In genomic region chr19:21271741-21272654, GRCm38 (mm10) we compare ENCODE assay signal across 8 mouse cellular contexts. TPM values are rescaled to one million over a fixed set of nuclear protein-coding genes. Genes with fewer than 3 reads are reported as not detected.
A peak's percentile ranks its signal among the peaks of the same experiment; 100 is the strongest.
DNase-seq lines count a peak whose midpoint lies in the region; ATAC-seq lines count a peak whose summit lies in the region.

Gene Zfand5 (plus strand): TSS chr19:21272278.

- ATAC-seq in hindbrain, embryonic 15.5 days (ENCODE audit: low FRiP score, low read depth) = peak; percentile 96

- peaks cover 3% of the 10 kb centered on the region for H3K36me3 ChIP-seq in hindbrain, embryonic 15.5 days

- peaks cover 27% of the 10 kb centered on the region for H3K4me1 ChIP-seq in hindbrain, embryonic 15.5 days (replicated peaks)

- peak within 1 kb of the TSS; percentile 98 for H3K27ac ChIP-seq in hindbrain, embryonic 15.5 days (replicated peaks)

- WGBS in hindbrain, embryonic 15.5 days = under 1% methylated on average over 113 of the region's 118 CpGs

- H3K27me3 ChIP-seq in hindbrain, embryonic 15.5 days = no peaks in the 10 kb centered on the region

- H3K9ac ChIP-seq in hindbrain, embryonic 15.5 days = peak within 1 kb of the TSS; percentile 99

- H3K9me3 ChIP-seq in hindbrain, embryonic 15.5 days = no peaks in the 10 kb centered on the region

- H3K4me2 ChIP-seq in hindbrain, embryonic 15.5 days = peak within 1 kb of the TSS; percentile 78

- DNase-seq in R1 (ENCODE audit: low read depth, low spot score) = peak; percentile 89
- DNase-seq in cerebellum, postnatal 25 days = peak; percentile 100
- DNase-seq in frontal cortex, postnatal 36 days (ENCODE audit: low spot score in 2 of 2) = peak; percentile 96 to 99
- DNase-seq in left cerebral cortex, adult 11 months (ENCODE audit: low spot score) = peak; percentile 98
- DNase-seq in lung, postnatal 4 days = peak; percentile 99 to 100
- DNase-seq in retina, postnatal 7 days (ENCODE audit: low read depth, low spot score) = peak; percentile 95
- DNase-seq in urinary bladder, adult 2 months (ENCODE audit: low spot score) = peak; percentile 99

- peak within 1 kb of the TSS; percentile 81 for H3K4me3 ChIP-seq in hindbrain, embryonic 15.5 days

RNA-seq across cellular contexts. Expression of gene Zfand5, which starts in this region (rescaled TPM):
- polyA plus RNA-seq in hindbrain, embryonic 15.5 days (2015; fragmentation: Nextera tagmentation; extraction: Ambion mirVana) = 170 TPM in 2 replicates
- 85.7 and 95.0 TPM in 2 replicates for polyA plus RNA-seq in urinary bladder, adult 2 months (2012; rRNA removed)

Comparison
In these comparisons a context has a peak if more than half of its experiments do, and no peak if none do; other contexts are left out.
1. Peak in every context shown above with its lines: DNase-seq, ATAC-seq, H3K4me3 ChIP-seq and H3K27ac ChIP-seq.